Mouse (Mus musculus): Measurements from ENCODE around the gene Mcm6. TPM values are rescaled to one million over a fixed set of nuclear protein-coding genes. Genes with fewer than 3 reads are reported as not detected.

Mcm6 gene
- 224 and 240 TPM in 2 replicates for polyA plus RNA-seq (2015; fragmentation: Nextera tagmentation; extraction: Ambion mirVana)

- ATAC-seq (ENCODE audit: insufficient read depth, low FRiP score, low read depth): peak; percentile 97
- no peaks in the 10 kb centered on the region for H3K27me3 ChIP-seq (replicated peaks)
- 2% methylated on average over 38 of the region's 38 CpGs for WGBS
- H3K36me3 ChIP-seq: peaks cover 17% of the 10 kb centered on the region
- H3K4me2 ChIP-seq: peak within 1 kb of the TSS; percentile 51
- peak within 1 kb of the TSS; percentile 86 for H3K9ac ChIP-seq
- H3K27ac ChIP-seq: peak within 1 kb of the TSS; percentile 95
- H3K4me1 ChIP-seq: peaks cover 14% of the 10 kb centered on the region; the same call in 1 of the 2 replicates
- H3K9me3 ChIP-seq: no peaks in the 10 kb centered on the region
- peak within 1 kb of the TSS; percentile 86 for H3K4me3 ChIP-seq (replicated peaks)
Measured at GRCm38 (mm10) chr1:128359554-128360376, at the start of gene Mcm6. Gene Mcm6 (minus strand): TSS chr1:128359664.

GRCm38 (mm10) chr1:128406846-128407245 is 47.4 kb upstream of the Mcm6 start:
- Histone ChIP-seq H3K36me3 (peaks cover 3% of the 10 kb centered on the region; the same call in 1 of the 2 replicates), H3K4me3 (replicated peaks) (no peak overlapping the region), H3K27me3 (replicated peaks) (no peaks in the 10 kb centered on the region), H3K27ac (no peak overlapping the region), H3K4me1 (no peaks in the 10 kb centered on the region), H3K9me3 (no peaks in the 10 kb centered on the region), H3K4me2 (no peak overlapping the region), H3K9ac (no peak overlapping the region)
- 28% methylated on average over 1 of the region's 1 CpGs for WGBS
- ATAC-seq (ENCODE audit: insufficient read depth, low FRiP score, low read depth): no peak

- Histone ChIP-seq H3K36me3 (peaks cover 3% of the 10 kb centered on the region; the same call in 1 of the 2 replicates), H3K4me3 (replicated peaks) (no peak overlapping the region), H3K4me1 (no peaks in the 10 kb centered on the region), H3K4me2 (no peak overlapping the region), H3K9ac (no peak overlapping the region), H3K27me3 (replicated peaks) (no peaks in the 10 kb centered on the region), H3K9me3 (no peaks in the 10 kb centered on the region), H3K27ac (no peak overlapping the region)
- ATAC-seq (ENCODE audit: insufficient read depth, low FRiP score, low read depth): no peak
- WGBS: 68% methylated on average over 1 of the region's 1 CpGs
Measured at GRCm38 (mm10) chr1:128405675-128406074, 46.2 kb upstream of the Mcm6 start.

GRCm38 (mm10) chr1:128405041-128405481 is 45.6 kb upstream of the Mcm6 start:
- H3K36me3 ChIP-seq: peaks cover 3% of the 10 kb centered on the region; the same call in 1 of the 2 replicates
- ATAC-seq (ENCODE audit: insufficient read depth, low FRiP score, low read depth): no peak; the same call in 1 of the 2 replicates
- H3K9me3 ChIP-seq: no peaks in the 10 kb centered on the region
- no peaks in the 10 kb centered on the region for H3K27me3 ChIP-seq (replicated peaks)
- H3K4me1 ChIP-seq: no peaks in the 10 kb centered on the region
- no peak overlapping the region; the same call in 1 of the 2 replicates for H3K27ac ChIP-seq
- WGBS: 48% methylated on average over 2 of the region's 2 CpGs
- H3K9ac ChIP-seq: no peak overlapping the region
- H3K4me2 ChIP-seq: no peak overlapping the region
- H3K4me3 ChIP-seq (replicated peaks): no peak overlapping the region

- H3K27ac ChIP-seq: no peak overlapping the region
Measured at GRCm38 (mm10) chr1:128400926-128401325, 41.5 kb upstream of the Mcm6 start.

GRCm38 (mm10) chr1:128399941-128400915 is 40.8 kb upstream of the Mcm6 start:
- H3K4me2 ChIP-seq: no peak overlapping the region
- H3K4me1 ChIP-seq: no peaks in the 10 kb centered on the region
- no peak overlapping the region for H3K4me3 ChIP-seq (replicated peaks)
- ATAC-seq (ENCODE audit: insufficient read depth, low FRiP score, low read depth): no peak
- no peaks in the 10 kb centered on the region for H3K9me3 ChIP-seq
- WGBS: 72% methylated on average over 5 of the region's 5 CpGs
- H3K9ac ChIP-seq: no peak overlapping the region
- H3K27me3 ChIP-seq (replicated peaks): no peaks in the 10 kb centered on the region
- no peak overlapping the region; the same call in 1 of the 2 replicates for H3K27ac ChIP-seq
- H3K36me3 ChIP-seq: peaks cover 3% of the 10 kb centered on the region; the same call in 1 of the 2 replicates

More at GRCm38 (mm10) chr1:128400926-128401325, 41.5 kb upstream of the Mcm6 start:
- Histone ChIP-seq H3K4me3 (replicated peaks) (no peak overlapping the region), H3K36me3 (peaks cover 3% of the 10 kb centered on the region; the same call in 1 of the 2 replicates), H3K4me2 (no peak overlapping the region), H3K9ac (no peak overlapping the region), H3K27me3 (replicated peaks) (no peaks in the 10 kb centered on the region), H3K4me1 (no peaks in the 10 kb centered on the region), H3K9me3 (no peaks in the 10 kb centered on the region)
- ATAC-seq (ENCODE audit: insufficient read depth, low FRiP score, low read depth): no peak
- 65% methylated on average over 2 of the region's 2 CpGs for WGBS

- no peaks in the 10 kb centered on the region for H3K9me3 ChIP-seq
- H3K36me3 ChIP-seq: peaks cover 3% of the 10 kb centered on the region; the same call in 1 of the 2 replicates
- peak overlapping the region; percentile 59 for H3K27ac ChIP-seq
- H3K27me3 ChIP-seq (replicated peaks): no peaks in the 10 kb centered on the region
- H3K4me2 ChIP-seq: no peak overlapping the region
- H3K4me3 ChIP-seq (replicated peaks): no peak overlapping the region
- H3K9ac ChIP-seq: no peak overlapping the region
- H3K4me1 ChIP-seq: no peaks in the 10 kb centered on the region
- 68% methylated on average over 5 of the region's 5 CpGs for WGBS
- ATAC-seq (ENCODE audit: insufficient read depth, low FRiP score, low read depth): peak; percentile 39; the same call in 1 of the 2 replicates
Measured at GRCm38 (mm10) chr1:128398738-128399445, 39.4 kb upstream of the Mcm6 start.

GRCm38 (mm10) chr1:128394657-128395056 is 35.2 kb upstream of the Mcm6 start:
- H3K4me3 ChIP-seq (replicated peaks): no peak overlapping the region
- WGBS: 94% methylated on average over 3 of the region's 3 CpGs
- no peak overlapping the region for H3K9ac ChIP-seq
- no peak overlapping the region for H3K4me2 ChIP-seq
- no peaks in the 10 kb centered on the region for H3K4me1 ChIP-seq
- H3K36me3 ChIP-seq: no peaks in the 10 kb centered on the region
- H3K27me3 ChIP-seq (replicated peaks): no peaks in the 10 kb centered on the region
- no peak for ATAC-seq (ENCODE audit: insufficient read depth, low FRiP score, low read depth)
- H3K9me3 ChIP-seq: no peaks in the 10 kb centered on the region
- H3K27ac ChIP-seq: no peak overlapping the region

GRCm38 (mm10) chr1:128392382-128392781 is 32.9 kb upstream of the Mcm6 start:
- Histone ChIP-seq H3K36me3 (no peaks in the 10 kb centered on the region), H3K4me1 (no peaks in the 10 kb centered on the region), H3K4me2 (no peak overlapping the region), H3K27me3 (replicated peaks) (no peaks in the 10 kb centered on the region), H3K4me3 (replicated peaks) (no peak overlapping the region), H3K27ac (no peak overlapping the region), H3K9ac (no peak overlapping the region), H3K9me3 (no peaks in the 10 kb centered on the region)
- 92% methylated on average over 2 of the region's 2 CpGs for WGBS
- no peak for ATAC-seq (ENCODE audit: insufficient read depth, low FRiP score, low read depth)

- WGBS: 87% methylated on average over 7 of the region's 7 CpGs
- Histone ChIP-seq H3K4me1 (no peaks in the 10 kb centered on the region), H3K36me3 (peaks cover 19% of the 10 kb centered on the region), H3K27ac (no peak overlapping the region), H3K27me3 (replicated peaks) (no peaks in the 10 kb centered on the region), H3K4me3 (replicated peaks) (no peak overlapping the region), H3K9ac (no peak overlapping the region), H3K9me3 (no peaks in the 10 kb centered on the region), H3K4me2 (no peak overlapping the region)
- ATAC-seq (ENCODE audit: insufficient read depth, low FRiP score, low read depth): no peak
Measured at GRCm38 (mm10) chr1:128386487-128386886, 27.0 kb upstream of the Mcm6 start.

- Histone ChIP-seq H3K27me3 (replicated peaks) (no peaks in the 10 kb centered on the region), H3K4me3 (replicated peaks) (no peak overlapping the region), H3K9ac (no peak overlapping the region), H3K4me2 (no peak overlapping the region), H3K27ac (no peak overlapping the region), H3K4me1 (no peaks in the 10 kb centered on the region), H3K36me3 (peaks cover 16% of the 10 kb centered on the region), H3K9me3 (no peaks in the 10 kb centered on the region)
- WGBS: 89% methylated on average over 4 of the region's 4 CpGs
- no peak for ATAC-seq (ENCODE audit: insufficient read depth, low FRiP score, low read depth)
Measured at GRCm38 (mm10) chr1:128376841-128377240, 17.4 kb upstream of the Mcm6 start.

Measured in stomach, embryonic 15.5 days (tissue).